Mouse (Mus musculus): Measurements from ENCODE around the gene Neo1.
A peak's percentile ranks its signal among the peaks of the same experiment; 100 is the strongest.

Neo1 gene

GRCm38 (mm10) chr9:59036159-59036731 is at the start of gene Neo1:
Neo1 (minus strand) TSS chr9:59036441.
- DNase-seq (ENCODE audit: low spot score), result peak; percentile 90

GRCm38 (mm10) chr9:59075632-59076031 is 39.4 kb upstream of the Neo1 start:
- DNase-seq (ENCODE audit: low spot score), result no peak

DNA sequence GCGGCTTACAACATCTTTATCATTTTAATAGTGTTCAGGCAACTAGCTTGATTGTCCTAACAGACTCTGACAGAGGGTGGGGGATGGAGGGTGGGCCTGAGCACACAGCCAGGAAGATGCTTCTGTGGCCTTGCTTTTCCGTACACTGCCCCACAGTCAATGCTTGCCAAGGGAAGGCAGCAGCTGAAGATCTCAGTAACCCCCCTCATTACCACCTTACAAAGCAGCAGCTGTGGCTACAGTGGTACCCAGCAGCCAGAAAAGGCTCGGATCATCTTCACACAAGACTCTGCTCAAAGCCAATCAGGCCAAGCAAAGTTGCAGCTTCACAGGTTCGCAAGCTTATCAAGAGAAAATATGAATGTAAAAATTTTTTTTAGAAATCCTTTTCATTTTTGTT is 37.6 kb upstream of the Neo1 start:
- DNase-seq (ENCODE audit: low spot score), result no peak

DNA sequence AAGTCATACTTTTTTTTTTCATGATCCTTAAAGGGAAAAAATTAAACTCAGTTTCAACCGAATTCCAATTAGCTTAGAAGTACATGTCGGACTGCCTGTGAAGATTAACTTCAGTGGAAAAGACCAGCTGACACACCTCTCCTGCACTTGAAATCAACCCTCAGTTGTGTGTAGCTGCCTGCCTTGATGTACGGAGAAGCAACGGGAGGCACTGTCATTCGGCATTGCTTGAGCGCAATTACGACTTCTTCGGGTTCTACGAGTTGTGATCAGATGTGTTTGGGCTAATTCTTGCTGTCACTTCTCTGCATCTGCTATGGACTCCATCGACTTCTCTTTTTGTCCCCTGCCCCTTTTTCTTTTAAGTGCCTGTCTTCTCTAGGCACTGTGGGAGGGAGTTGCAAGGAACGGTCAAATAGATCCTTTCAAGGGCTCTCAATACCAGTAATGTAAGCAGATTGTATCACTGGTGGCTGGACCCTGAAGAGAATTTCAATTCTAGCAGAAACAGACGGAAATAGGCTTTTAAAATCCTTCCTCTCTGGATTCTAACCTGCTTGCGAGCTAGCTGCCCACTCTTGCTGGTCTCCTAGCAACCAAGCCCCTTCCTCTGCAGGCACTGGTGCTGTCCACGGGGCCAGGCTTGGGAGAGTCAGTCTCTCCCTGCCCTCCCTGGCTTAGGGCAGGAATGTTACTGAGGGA is 36.0 kb upstream of the Neo1 start:
- DNase-seq (ENCODE audit: low spot score), result no peak

DNA sequence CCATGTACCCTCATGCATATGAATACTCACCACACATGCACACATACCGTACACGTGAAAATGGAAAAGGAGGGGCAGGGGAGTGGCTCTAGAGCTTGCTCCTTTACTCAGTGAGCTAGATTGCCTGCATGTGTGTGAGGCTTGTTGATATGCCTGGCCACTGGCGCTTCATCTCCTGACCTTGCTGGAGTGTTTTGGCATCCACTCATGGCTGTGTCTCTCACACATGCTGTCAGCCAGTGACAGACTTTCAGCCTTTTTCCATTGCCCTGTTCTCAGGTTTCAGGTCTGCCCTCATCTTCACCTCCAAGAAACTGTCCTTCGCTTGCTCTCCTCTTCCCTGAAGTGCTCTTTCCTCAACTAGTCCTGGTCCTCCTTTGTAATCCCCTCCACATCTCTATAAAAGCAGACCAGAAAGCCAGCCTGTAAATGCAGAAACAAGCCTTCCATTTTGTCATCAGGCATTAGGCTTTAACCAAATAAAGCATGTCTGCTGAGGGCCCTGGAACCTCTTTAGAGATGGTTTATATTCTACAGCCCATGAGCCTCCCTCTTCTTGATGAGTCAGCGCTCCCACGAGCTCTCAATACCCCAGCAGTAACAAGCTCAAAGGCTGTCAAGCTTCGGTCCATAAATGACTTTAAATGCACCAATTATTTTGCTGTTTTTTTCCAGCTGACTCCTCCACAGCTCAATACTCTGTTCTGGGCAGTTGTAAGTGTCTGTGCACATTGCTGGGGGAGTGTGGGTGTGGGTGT is 35.2 kb upstream of the Neo1 start:
- no peak for DNase-seq (ENCODE audit: low spot score)

DNA sequence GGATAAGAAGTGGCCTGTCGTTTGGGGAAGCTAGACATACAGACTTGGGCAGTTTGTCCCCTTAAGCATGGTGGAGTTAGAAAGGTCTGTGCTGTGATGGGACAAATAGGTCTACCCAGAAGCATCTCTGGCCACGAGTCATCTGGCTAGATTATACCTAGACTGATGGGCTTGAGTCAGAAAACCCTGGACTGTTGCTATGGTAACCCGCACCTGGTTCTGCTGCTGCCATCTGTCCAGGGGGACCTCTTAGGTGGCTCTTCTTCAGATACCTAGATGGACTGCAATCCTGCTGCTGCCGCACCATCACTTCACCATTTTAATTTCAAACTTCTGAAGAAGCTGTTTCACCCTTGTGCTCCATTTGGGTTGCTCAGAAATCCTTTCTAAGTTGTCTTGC is 34.0 kb upstream of the Neo1 start:
- no peak for DNase-seq (ENCODE audit: low spot score)

DNA sequence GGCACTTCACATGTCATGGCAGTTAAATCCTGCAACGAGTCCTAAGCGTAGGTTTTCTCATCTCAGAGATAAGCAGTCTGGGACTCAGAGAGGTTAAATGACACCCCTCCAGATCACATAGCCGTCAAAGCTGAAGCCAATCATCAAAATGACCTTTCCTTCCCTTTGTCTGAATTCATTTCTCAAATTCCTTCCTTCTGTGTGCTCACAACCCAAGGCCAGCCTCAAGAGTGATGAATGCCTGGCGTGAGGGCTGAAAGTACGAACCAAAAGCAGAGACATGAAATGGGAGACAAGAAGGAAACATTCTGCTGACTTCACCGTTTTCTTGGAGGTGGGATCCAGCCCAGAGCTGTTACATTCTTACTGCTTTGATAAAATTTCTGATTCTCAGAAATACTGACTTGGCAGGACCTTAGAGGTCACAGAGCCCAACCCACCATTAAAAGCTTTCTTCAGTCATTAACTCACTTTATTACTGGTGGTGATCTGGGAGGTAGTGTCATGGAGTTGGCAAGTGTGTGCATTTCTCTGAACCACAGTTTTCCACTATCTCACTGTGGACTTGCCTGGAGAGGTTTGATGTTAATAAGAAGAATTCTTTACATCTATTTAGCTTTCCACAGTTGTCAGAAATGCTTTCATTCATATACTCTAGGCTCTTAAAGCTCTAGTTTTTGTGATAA is 29.5 kb upstream of the Neo1 start:
- no peak for DNase-seq (ENCODE audit: low spot score)

DNA sequence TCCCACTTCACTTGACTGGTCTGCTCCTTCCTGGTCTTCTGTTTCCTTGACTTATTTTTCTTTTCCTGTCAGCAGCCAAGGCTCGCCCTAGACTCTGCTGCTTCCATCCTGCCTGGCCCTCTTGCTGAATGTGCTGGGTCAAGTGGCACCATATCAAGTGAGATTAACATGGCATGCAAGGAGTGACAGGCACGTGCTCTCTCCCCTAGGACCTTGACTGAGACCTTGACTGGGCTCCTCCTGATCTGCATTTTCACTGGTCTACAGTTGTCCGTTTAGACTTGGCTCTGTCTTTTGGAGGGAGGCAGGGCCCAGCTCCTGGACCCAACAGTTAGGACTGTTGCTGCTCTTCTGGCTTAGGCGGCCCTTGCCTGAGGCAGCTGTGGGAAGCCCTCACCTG is 26.2 kb upstream of the Neo1 start:
- peak; percentile 54 for DNase-seq (ENCODE audit: low spot score)

DNA sequence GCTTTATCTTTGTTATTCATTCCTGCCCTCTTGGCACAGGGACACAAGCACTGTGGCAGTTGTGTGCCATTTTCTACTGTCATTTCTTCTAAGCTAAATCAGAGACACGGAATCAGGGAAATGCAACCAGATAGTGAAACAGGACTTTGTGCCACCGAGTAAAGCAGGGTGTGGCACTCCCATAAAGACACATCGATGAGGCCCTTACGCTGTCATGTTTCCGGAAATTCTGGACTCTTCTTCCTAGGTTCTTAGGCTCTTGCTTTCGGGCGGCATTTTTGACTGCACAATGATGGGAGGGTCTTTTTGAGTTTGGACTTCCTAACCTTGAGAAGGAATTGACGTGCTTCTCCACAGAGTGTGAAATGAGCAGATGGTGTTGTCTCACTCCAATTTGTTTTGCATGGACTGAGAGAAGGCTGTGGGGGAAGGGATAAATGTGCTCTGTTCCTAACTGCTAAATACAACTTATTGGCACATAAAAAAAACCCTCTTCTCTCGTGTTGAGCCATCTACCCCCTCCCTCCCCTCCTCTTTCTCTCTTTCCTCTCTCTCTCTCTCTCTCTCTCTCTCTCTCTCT is 23.9 kb upstream of the Neo1 start:
- no peak for DNase-seq (ENCODE audit: low spot score)

GRCm38 (mm10) chr9:59059158-59059557 is 22.9 kb upstream of the Neo1 start:
- no peak for DNase-seq (ENCODE audit: low spot score)

GRCm38 (mm10) chr9:59058060-59058459 is 21.8 kb upstream of the Neo1 start:
- DNase-seq (ENCODE audit: low spot score), result no peak

DNA sequence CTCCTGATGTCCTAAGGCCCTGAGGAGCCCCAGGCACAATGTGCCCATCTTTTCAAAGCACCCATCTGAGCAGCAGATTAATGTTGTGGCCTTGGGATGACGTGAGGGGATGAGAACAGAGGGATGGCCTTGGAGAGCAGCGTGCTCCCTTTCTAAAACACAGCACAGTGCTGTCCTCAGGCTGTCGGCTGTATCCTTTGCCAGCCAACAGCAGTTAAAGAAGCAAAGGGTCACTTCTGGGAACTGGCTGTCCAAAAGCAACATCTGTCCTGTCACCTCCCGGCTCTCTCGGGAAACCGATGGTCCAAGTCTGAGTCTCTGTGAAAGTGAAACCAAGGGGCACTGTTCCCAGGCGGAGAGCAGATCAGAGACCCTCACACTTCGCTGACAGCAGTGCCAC is 20.0 kb upstream of the Neo1 start:
- DNase-seq (ENCODE audit: low spot score), result peak; percentile 58

- DNase-seq (ENCODE audit: low spot score), result no peak
Measured at GRCm38 (mm10) chr9:59041805-59042204, 5.6 kb upstream of the Neo1 start.

DNA sequence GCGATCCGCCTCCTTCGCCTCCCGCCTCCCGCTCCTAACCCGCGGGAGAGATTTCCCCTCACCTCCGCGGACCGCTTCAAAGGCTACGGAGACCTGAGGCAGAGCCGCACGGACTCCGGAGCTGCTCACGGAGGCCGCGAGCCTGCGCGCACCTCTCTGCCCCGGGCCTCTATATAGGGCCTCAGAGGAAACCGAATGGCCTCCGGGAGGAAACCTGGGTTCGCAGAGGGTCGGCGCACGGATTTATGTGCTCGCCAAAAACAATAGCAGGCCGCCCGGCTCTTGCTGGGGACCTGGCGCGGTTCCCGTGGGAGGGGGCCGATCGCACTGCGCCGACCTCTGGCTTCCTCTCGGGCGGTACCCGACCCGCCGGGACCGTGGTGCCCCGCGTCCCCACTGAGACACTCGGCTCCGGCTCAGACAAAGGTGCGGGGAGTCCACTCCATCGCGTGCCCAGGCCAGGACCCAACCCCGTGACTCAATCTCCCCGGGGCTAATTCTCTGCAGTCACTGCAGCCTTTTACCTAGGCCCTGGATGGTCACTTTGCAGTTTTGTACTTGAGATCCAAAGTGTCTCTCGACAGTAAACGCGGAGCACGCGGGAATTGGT is 596 bp upstream of the Neo1 start:
- DNase-seq (ENCODE audit: low spot score), result no peak

DNA sequence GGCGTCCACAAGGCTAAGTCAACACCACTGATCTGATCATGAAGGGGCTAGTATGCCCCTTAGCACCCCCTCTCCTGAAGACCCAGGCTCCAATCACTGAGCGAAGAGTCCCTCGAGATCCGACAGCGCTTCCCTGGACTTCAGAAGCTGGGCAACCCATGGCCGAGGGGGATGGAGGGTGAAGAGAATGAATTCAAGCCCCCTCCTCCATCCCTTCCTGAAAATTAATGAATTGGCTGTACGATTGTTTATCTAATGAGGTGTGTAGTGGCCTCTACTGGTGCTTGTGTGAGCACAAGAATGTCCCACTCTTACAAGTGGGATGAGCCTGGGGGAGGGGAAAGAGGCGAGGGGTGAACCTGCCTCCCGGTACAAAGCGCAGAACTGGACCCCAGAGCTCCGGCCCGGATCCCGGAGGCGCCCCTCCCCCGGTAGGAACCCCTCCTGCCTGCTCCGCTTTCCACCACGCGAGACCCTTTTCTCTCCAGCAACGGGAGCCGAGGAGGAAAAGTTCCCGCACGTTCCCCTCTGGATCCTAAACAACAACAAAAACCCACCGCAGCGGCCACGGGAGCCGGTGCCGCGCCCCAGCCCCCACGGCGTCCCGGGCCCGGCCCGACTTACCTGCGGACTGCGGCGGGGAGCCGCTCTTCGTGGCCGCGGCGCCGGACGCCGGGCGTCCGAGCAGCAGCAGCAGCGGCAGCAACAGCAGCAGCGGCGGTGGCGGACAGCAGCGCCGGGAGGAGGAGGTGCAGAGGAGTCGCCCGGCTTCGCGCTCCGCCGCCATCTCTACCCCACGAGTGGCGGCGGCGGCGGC is 691 bp downstream of the Neo1 start:
- peak; percentile 22 for DNase-seq (ENCODE audit: low spot score)

DNA sequence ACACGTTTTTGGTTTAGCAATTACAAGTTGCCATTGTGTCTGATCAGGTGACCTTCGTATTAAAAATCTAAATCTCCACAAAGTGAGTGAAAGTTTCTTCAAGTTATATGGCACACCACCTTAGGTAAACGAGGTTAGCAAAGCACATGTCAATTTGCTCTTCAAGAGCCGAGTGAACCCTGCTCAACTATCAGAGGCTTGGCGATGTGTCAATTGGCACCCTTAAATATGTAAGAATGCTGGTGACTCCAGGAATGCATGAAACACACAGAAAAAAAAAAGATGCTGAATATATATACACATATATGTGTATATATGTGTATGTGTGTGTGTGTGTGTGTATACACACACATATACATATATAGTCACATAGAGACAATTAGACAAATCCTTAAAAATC is 1.4 kb downstream of the Neo1 start:
- DNase-seq (ENCODE audit: low spot score), result no peak

GRCm38 (mm10) chr9:59033492-59033891 is 2.7 kb downstream of the Neo1 start:
- DNase-seq (ENCODE audit: low spot score), result no peak

- no peak for DNase-seq (ENCODE audit: low spot score)
Measured at GRCm38 (mm10) chr9:59024245-59024844, 11.9 kb downstream of the Neo1 start.

DNA sequence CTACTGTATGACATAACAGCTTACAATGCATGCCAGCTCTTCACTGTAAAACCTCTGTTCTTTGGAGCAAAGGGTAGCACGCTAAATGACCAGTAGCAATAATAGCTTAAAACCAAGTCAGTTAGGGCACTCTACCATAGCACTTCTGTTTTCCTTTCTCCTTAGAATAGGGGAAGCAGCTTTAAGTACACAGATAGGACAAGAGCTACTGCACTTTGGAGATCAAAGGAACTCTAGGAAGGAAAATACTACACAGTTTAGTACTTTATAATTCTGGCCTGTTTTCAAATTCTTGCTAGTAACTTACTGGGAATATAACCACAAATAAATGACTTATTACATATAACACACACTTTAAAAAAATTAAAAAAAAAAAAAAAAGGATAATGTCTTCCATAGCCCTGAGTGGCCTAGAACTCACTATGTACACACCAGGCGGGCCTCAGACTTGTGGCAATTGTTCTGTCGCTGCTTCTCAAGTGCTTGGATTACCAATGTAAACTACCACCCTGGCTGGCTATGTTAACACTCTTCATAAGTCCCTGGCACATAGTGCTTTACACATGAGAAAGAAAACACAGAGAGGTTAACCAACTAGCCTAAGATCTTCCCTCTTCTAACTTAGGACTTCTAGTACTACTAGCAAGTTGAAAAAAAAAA is 20.1 kb downstream of the Neo1 start:
- DNase-seq (ENCODE audit: low spot score), result no peak

GRCm38 (mm10) chr9:59013365-59013764 is 22.9 kb downstream of the Neo1 start:
- DNase-seq (ENCODE audit: low spot score), result no peak

All from ovary, adult 18-20 months (tissue).